Mouse (Mus musculus): ENCODE measurements at regions not wholly inside any gene's neighbourhood (a gene's known extent, or its start where the extent isn't known, plus 50 kb on each side); places are given as distances from the start of the nearest gene placed in this dataset.
A peak's percentile ranks its signal among the peaks of the same experiment; 100 is the strongest.

GRCm38 (mm10) chr13:31370873-31371272, 185.1 kb upstream of the Foxq1 start:
- peaks cover 10% of the 10 kb centered on the region; the same call in 1 of the 2 replicates for H3K4me1 ChIP-seq
- no peak overlapping the region for H3K4me2 ChIP-seq
- H3K9ac ChIP-seq, result no peak overlapping the region
- no peaks in the 10 kb centered on the region for H3K36me3 ChIP-seq
- no peak overlapping the region for H3K27ac ChIP-seq
- 37% methylated on average over 6 of the region's 6 CpGs for WGBS
- no peak overlapping the region for H3K4me3 ChIP-seq
- no peaks in the 10 kb centered on the region for H3K27me3 ChIP-seq
- ATAC-seq (ENCODE audit: borderline replicate concordance, extremely low read depth, low FRiP score, low TSS enrichment), result no peak
- no peaks in the 10 kb centered on the region for H3K9me3 ChIP-seq

GRCm38 (mm10) chr13:31374006-31374405, 181.9 kb upstream of the Foxq1 start:
- Histone ChIP-seq H3K4me3 (no peak overlapping the region), H3K4me2 (no peak overlapping the region), H3K36me3 (no peaks in the 10 kb centered on the region), H3K27ac (no peak overlapping the region), H3K27me3 (no peaks in the 10 kb centered on the region), H3K9ac (no peak overlapping the region), H3K4me1 (peaks cover 10% of the 10 kb centered on the region; the same call in 1 of the 2 replicates), H3K9me3 (no peaks in the 10 kb centered on the region)
- 65% methylated on average over 5 of the region's 5 CpGs for WGBS
- no peak for ATAC-seq (ENCODE audit: borderline replicate concordance, extremely low read depth, low FRiP score, low TSS enrichment)

GRCm38 (mm10) chr13:31393421-31394215, 162.3 kb upstream of the Foxq1 start:
- no peaks in the 10 kb centered on the region for H3K36me3 ChIP-seq
- no peaks in the 10 kb centered on the region for H3K4me1 ChIP-seq
- H3K9me3 ChIP-seq, result no peaks in the 10 kb centered on the region
- H3K4me3 ChIP-seq, result no peak overlapping the region
- WGBS, result 32% methylated on average over 4 of the region's 4 CpGs
- ATAC-seq (ENCODE audit: borderline replicate concordance, extremely low read depth, low FRiP score, low TSS enrichment), result no peak
- no peaks in the 10 kb centered on the region for H3K27me3 ChIP-seq
- H3K4me2 ChIP-seq, result no peak overlapping the region
- H3K27ac ChIP-seq, result no peak overlapping the region
- H3K9ac ChIP-seq, result no peak overlapping the region

GRCm38 (mm10) chr13:31396216-31396910, 159.6 kb upstream of the Foxq1 start:
- no peaks in the 10 kb centered on the region for H3K27me3 ChIP-seq
- no peaks in the 10 kb centered on the region for H3K4me1 ChIP-seq
- H3K9me3 ChIP-seq, result no peaks in the 10 kb centered on the region
- no peak overlapping the region for H3K4me2 ChIP-seq
- 50% methylated on average over 5 of the region's 5 CpGs for WGBS
- no peak overlapping the region for H3K27ac ChIP-seq
- no peak overlapping the region for H3K4me3 ChIP-seq
- ATAC-seq (ENCODE audit: borderline replicate concordance, extremely low read depth, low FRiP score, low TSS enrichment), result no peak
- H3K36me3 ChIP-seq, result no peaks in the 10 kb centered on the region
- H3K9ac ChIP-seq, result no peak overlapping the region

- no peaks in the 10 kb centered on the region for H3K4me1 ChIP-seq
- H3K27ac ChIP-seq, result no peak overlapping the region
- no peaks in the 10 kb centered on the region for H3K36me3 ChIP-seq
- H3K4me2 ChIP-seq, result no peak overlapping the region
- no peak for ATAC-seq (ENCODE audit: borderline replicate concordance, extremely low read depth, low FRiP score, low TSS enrichment)
- no peak overlapping the region for H3K4me3 ChIP-seq
- no peaks in the 10 kb centered on the region for H3K27me3 ChIP-seq
- H3K9me3 ChIP-seq, result no peaks in the 10 kb centered on the region
- H3K9ac ChIP-seq, result no peak overlapping the region
- 53% methylated on average over 10 of the region's 10 CpGs for WGBS
Measured at GRCm38 (mm10) chr13:31397246-31397645, 158.7 kb upstream of the Foxq1 start.

- Histone ChIP-seq H3K9ac (no peak overlapping the region), H3K36me3 (no peaks in the 10 kb centered on the region), H3K27ac (no peak overlapping the region), H3K4me2 (no peak overlapping the region), H3K4me3 (no peak overlapping the region), H3K9me3 (no peaks in the 10 kb centered on the region), H3K27me3 (no peaks in the 10 kb centered on the region), H3K4me1 (no peaks in the 10 kb centered on the region)
- ATAC-seq (ENCODE audit: borderline replicate concordance, extremely low read depth, low FRiP score, low TSS enrichment), result no peak
- 84% methylated on average over 2 of the region's 2 CpGs for WGBS
Measured at GRCm38 (mm10) chr13:31400401-31400800, 155.5 kb upstream of the Foxq1 start.

GRCm38 (mm10) chr13:31405312-31405711, 150.6 kb upstream of the Foxq1 start:
- no peak overlapping the region for H3K4me2 ChIP-seq
- H3K27ac ChIP-seq, result no peak overlapping the region
- no peak overlapping the region for H3K9ac ChIP-seq
- no peak overlapping the region for H3K4me3 ChIP-seq
- no peaks in the 10 kb centered on the region for H3K9me3 ChIP-seq
- 78% methylated on average over 2 of the region's 2 CpGs for WGBS
- peaks cover 7% of the 10 kb centered on the region; the same call in 1 of the 2 replicates for H3K4me1 ChIP-seq
- no peaks in the 10 kb centered on the region for H3K27me3 ChIP-seq
- no peaks in the 10 kb centered on the region for H3K36me3 ChIP-seq
- no peak for ATAC-seq (ENCODE audit: borderline replicate concordance, extremely low read depth, low FRiP score, low TSS enrichment)

- Histone ChIP-seq H3K4me1 (peaks cover 7% of the 10 kb centered on the region; the same call in 1 of the 2 replicates), H3K4me3 (no peak overlapping the region), H3K9me3 (no peaks in the 10 kb centered on the region), H3K4me2 (peak overlapping the region; percentile 13; the same call in 1 of the 2 replicates), H3K36me3 (no peaks in the 10 kb centered on the region), H3K9ac (no peak overlapping the region), H3K27me3 (no peaks in the 10 kb centered on the region), H3K27ac (no peak overlapping the region)
- WGBS, result 34% methylated on average over 10 of the region's 10 CpGs
- ATAC-seq (ENCODE audit: borderline replicate concordance, extremely low read depth, low FRiP score, low TSS enrichment), result no peak
Measured at GRCm38 (mm10) chr13:31408439-31409122, 147.4 kb upstream of the Foxq1 start.

- peak overlapping the region; percentile 13; the same call in 1 of the 2 replicates for H3K4me2 ChIP-seq
- no peak overlapping the region for H3K4me3 ChIP-seq
- WGBS, result 69% methylated on average over 2 of the region's 2 CpGs
- no peak overlapping the region for H3K9ac ChIP-seq
- no peak for ATAC-seq (ENCODE audit: borderline replicate concordance, extremely low read depth, low FRiP score, low TSS enrichment)
- H3K9me3 ChIP-seq, result no peaks in the 10 kb centered on the region
- peaks cover 7% of the 10 kb centered on the region; the same call in 1 of the 2 replicates for H3K4me1 ChIP-seq
- H3K36me3 ChIP-seq, result no peaks in the 10 kb centered on the region
- no peak overlapping the region for H3K27ac ChIP-seq
- no peaks in the 10 kb centered on the region for H3K27me3 ChIP-seq
Measured at GRCm38 (mm10) chr13:31409123-31409513, 146.8 kb upstream of the Foxq1 start.

- H3K9me3 ChIP-seq, result no peaks in the 10 kb centered on the region
- no peaks in the 10 kb centered on the region for H3K36me3 ChIP-seq
- H3K27ac ChIP-seq, result no peak overlapping the region
- ATAC-seq (ENCODE audit: borderline replicate concordance, extremely low read depth, low FRiP score, low TSS enrichment), result no peak
- no peaks in the 10 kb centered on the region for H3K4me1 ChIP-seq
- no peak overlapping the region for H3K9ac ChIP-seq
- no peaks in the 10 kb centered on the region for H3K27me3 ChIP-seq
- WGBS, result 93% methylated on average over 5 of the region's 5 CpGs
- H3K4me2 ChIP-seq, result no peak overlapping the region
- no peak overlapping the region for H3K4me3 ChIP-seq
Measured at GRCm38 (mm10) chr13:31421556-31421955, 134.4 kb upstream of the Foxq1 start.

- 79% methylated on average over 3 of the region's 3 CpGs for WGBS
- Histone ChIP-seq H3K4me3 (no peak overlapping the region), H3K9me3 (no peaks in the 10 kb centered on the region), H3K4me2 (no peak overlapping the region), H3K27ac (no peak overlapping the region), H3K4me1 (no peaks in the 10 kb centered on the region), H3K9ac (no peak overlapping the region), H3K27me3 (no peaks in the 10 kb centered on the region), H3K36me3 (no peaks in the 10 kb centered on the region)
- no peak for ATAC-seq (ENCODE audit: borderline replicate concordance, extremely low read depth, low FRiP score, low TSS enrichment)
Measured at GRCm38 (mm10) chr13:31423599-31423998, 132.3 kb upstream of the Foxq1 start.

All from lung, embryonic 15.5 days (tissue).